Mouse (Mus musculus): ENCODE data around the gene Foxe1. TPM values are rescaled to one million over a fixed set of nuclear protein-coding genes. Genes with fewer than 3 reads are reported as not detected.
A peak's percentile ranks its signal among the peaks of the same experiment; 100 is the strongest.

Foxe1 gene
- polyA plus RNA-seq, 1 experiment from 2014 or later = not detected

DNA sequence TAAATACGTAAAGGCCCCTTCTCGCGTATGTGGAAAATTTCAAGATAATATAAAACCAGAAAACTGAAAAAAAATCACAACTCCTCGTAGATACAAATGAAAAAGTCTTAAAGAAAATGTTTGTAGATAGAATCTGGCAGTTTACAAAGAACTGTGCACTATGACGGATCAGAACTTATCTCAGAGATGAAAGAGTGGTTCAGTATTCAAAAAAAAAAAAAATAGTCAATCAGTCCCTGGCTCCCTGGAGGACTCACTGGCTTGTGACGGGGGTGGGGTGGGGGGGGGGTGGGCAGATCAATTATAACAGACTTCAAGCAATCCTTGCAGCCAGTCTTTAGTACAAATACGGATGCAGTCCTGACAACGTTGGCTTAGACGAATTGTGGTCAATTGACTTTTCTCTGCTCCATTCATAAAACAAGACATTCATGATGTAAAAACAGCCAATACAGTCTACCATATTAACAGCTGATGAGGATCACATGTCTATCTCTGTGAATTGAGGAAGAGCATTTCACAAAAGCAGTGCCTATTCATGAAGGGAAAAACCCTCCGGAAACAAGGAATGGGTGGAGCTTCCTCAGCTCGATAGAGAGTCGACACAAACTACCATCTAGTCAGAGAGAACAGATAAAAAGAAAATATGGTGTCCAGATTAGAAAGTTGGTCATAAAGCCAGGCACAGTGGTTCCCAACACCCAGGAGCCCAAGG, 16.3 kb downstream of the Foxe1 start:
- no peaks in the 10 kb centered on the region for H3K36me3 ChIP-seq (ENCODE audit: control insufficient read depth, insufficient read depth, low read length)
- no peak for ATAC-seq
- H3K9ac ChIP-seq (ENCODE audit: low read depth, low read length) = no peak overlapping the region
- no peaks in the 10 kb centered on the region for H3K4me1 ChIP-seq (ENCODE audit: control insufficient read depth, insufficient read depth, low read depth, low read length)
- no peak overlapping the region for H3K4me3 ChIP-seq (ENCODE audit: low read length)
- 78% methylated on average over 12 of the region's 12 CpGs for WGBS
- H3K27me3 ChIP-seq (replicated peaks; ENCODE audit: control insufficient read depth, insufficient read depth, low read length) = no peaks in the 10 kb centered on the region; the same call in 1 of the 2 replicates
- no peak overlapping the region for H3K4me2 ChIP-seq (ENCODE audit: low read length)
- H3K27ac ChIP-seq (ENCODE audit: low read depth, low read length) = no peak overlapping the region
- H3K9me3 ChIP-seq (ENCODE audit: control insufficient read depth, low read length) = no peaks in the 10 kb centered on the region

DNA sequence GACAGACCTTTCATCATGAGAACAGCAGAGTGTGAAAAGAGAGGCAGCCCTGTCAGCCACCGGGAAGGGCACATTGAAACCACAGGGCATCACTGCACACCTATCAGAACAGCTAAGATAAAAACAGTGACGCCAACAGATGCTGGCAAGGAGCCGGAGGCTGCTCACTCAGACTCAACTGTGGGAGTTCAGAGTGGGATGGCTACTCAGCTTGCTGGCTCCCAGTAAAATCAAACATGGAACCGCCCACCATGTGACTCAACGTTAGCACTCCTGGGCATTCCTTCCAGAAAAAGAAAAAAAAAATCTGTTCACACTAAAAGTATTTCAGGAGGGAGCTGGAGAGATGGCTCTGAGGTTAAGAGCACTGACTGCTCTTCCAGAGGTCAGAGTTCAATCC, 17.8 kb downstream of the Foxe1 start:
- no peak overlapping the region for H3K4me2 ChIP-seq (ENCODE audit: low read length)
- H3K27me3 ChIP-seq (replicated peaks; ENCODE audit: control insufficient read depth, insufficient read depth, low read length) = no peaks in the 10 kb centered on the region; the same call in 1 of the 2 replicates
- H3K9ac ChIP-seq (ENCODE audit: low read depth, low read length) = no peak overlapping the region
- H3K27ac ChIP-seq (ENCODE audit: low read depth, low read length) = no peak overlapping the region
- H3K4me3 ChIP-seq (ENCODE audit: low read length) = no peak overlapping the region
- no peaks in the 10 kb centered on the region for H3K36me3 ChIP-seq (ENCODE audit: control insufficient read depth, insufficient read depth, low read length)
- no peak for ATAC-seq
- no peaks in the 10 kb centered on the region for H3K9me3 ChIP-seq (ENCODE audit: control insufficient read depth, low read length)
- H3K4me1 ChIP-seq (ENCODE audit: control insufficient read depth, insufficient read depth, low read depth, low read length) = no peaks in the 10 kb centered on the region
- 79% methylated on average over 5 of the region's 5 CpGs for WGBS

DNA sequence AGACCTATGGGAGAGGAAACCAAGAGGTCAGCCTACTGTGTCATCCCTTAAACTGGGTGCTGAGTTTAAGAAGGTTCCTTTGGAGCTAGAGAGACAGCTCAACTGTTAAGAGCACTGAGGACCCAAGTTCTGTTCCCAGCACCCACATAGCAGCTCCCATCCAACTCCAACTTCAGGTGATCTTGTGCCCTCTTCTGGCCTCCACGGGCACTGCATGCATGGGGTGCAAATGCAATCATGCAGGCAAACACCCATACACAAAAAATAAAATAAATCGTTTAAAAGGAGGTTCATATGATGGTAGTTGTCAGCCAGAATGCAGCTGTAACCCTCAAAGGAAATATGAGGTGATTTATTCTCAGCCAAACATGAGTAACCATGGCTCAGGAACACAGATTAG, 21.0 kb downstream of the Foxe1 start:
- Histone ChIP-seq H3K9me3 (ENCODE audit: control insufficient read depth, low read length) (no peaks in the 10 kb centered on the region), H3K4me2 (ENCODE audit: low read length) (no peak overlapping the region), H3K27me3 (replicated peaks; ENCODE audit: control insufficient read depth, insufficient read depth, low read length) (peaks cover 4% of the 10 kb centered on the region; the same call in 1 of the 2 replicates), H3K36me3 (ENCODE audit: control insufficient read depth, insufficient read depth, low read length) (no peaks in the 10 kb centered on the region), H3K4me1 (ENCODE audit: control insufficient read depth, insufficient read depth, low read depth, low read length) (no peaks in the 10 kb centered on the region), H3K9ac (ENCODE audit: low read depth, low read length) (no peak overlapping the region), H3K4me3 (ENCODE audit: low read length) (no peak overlapping the region), H3K27ac (ENCODE audit: low read depth, low read length) (no peak overlapping the region)
- no peak for ATAC-seq
- 84% methylated on average over 2 of the region's 2 CpGs for WGBS

DNA sequence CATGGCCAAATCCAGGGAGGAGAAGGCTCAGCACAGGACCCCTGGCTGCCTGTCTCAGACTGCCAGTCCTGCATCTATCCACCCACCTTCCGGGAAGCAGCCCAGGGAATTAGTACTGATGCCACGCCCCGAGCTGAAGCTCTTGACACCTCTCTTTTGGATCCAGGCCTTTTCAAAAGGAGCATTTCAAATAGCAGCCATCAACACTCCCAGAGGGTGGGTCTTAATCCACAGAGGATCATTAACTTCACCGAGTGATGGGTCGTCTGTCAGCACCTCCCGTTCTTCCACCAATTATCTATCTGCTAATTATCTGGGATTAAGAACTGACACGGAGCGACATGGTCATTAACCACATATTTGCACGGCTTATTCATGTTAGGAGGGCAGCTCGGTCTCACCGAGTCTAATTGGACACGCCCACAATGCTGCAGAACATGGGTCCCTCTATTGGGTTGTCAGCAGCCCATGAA, 24.1 kb downstream of the Foxe1 start:
- Histone ChIP-seq H3K27ac (ENCODE audit: low read depth, low read length) (no peak overlapping the region), H3K27me3 (replicated peaks; ENCODE audit: control insufficient read depth, insufficient read depth, low read length) (peaks cover 4% of the 10 kb centered on the region; the same call in 1 of the 2 replicates), H3K36me3 (ENCODE audit: control insufficient read depth, insufficient read depth, low read length) (no peaks in the 10 kb centered on the region), H3K9me3 (ENCODE audit: control insufficient read depth, low read length) (no peaks in the 10 kb centered on the region), H3K4me1 (ENCODE audit: control insufficient read depth, insufficient read depth, low read depth, low read length) (peaks cover 3% of the 10 kb centered on the region; the same call in 1 of the 2 replicates), H3K4me2 (ENCODE audit: low read length) (no peak overlapping the region), H3K9ac (ENCODE audit: low read depth, low read length) (no peak overlapping the region), H3K4me3 (ENCODE audit: low read length) (no peak overlapping the region)
- WGBS = 15% methylated on average over 12 of the region's 12 CpGs
- no peak for ATAC-seq

GRCm38 (mm10) chr4:46369070-46369469, 25.7 kb downstream of the Foxe1 start:
- peaks cover 4% of the 10 kb centered on the region; the same call in 1 of the 2 replicates for H3K27me3 ChIP-seq (replicated peaks; ENCODE audit: control insufficient read depth, insufficient read depth, low read length)
- H3K4me1 ChIP-seq (ENCODE audit: control insufficient read depth, insufficient read depth, low read depth, low read length) = peaks cover 3% of the 10 kb centered on the region; the same call in 1 of the 2 replicates
- no peak for ATAC-seq
- H3K9ac ChIP-seq (ENCODE audit: low read depth, low read length) = no peak overlapping the region
- WGBS = 62% methylated on average over 4 of the region's 4 CpGs
- no peaks in the 10 kb centered on the region for H3K9me3 ChIP-seq (ENCODE audit: control insufficient read depth, low read length)
- no peaks in the 10 kb centered on the region for H3K36me3 ChIP-seq (ENCODE audit: control insufficient read depth, insufficient read depth, low read length)
- no peak overlapping the region for H3K4me3 ChIP-seq (ENCODE audit: low read length)
- H3K4me2 ChIP-seq (ENCODE audit: low read length) = no peak overlapping the region
- H3K27ac ChIP-seq (ENCODE audit: low read depth, low read length) = no peak overlapping the region

- Histone ChIP-seq H3K4me1 (ENCODE audit: control insufficient read depth, insufficient read depth, low read depth, low read length) (peaks cover 3% of the 10 kb centered on the region; the same call in 1 of the 2 replicates), H3K4me2 (ENCODE audit: low read length) (no peak overlapping the region), H3K36me3 (ENCODE audit: control insufficient read depth, insufficient read depth, low read length) (no peaks in the 10 kb centered on the region), H3K4me3 (ENCODE audit: low read length) (no peak overlapping the region), H3K9me3 (ENCODE audit: control insufficient read depth, low read length) (no peaks in the 10 kb centered on the region), H3K27ac (ENCODE audit: low read depth, low read length) (no peak overlapping the region), H3K27me3 (replicated peaks; ENCODE audit: control insufficient read depth, insufficient read depth, low read length) (peaks cover 4% of the 10 kb centered on the region; the same call in 1 of the 2 replicates), H3K9ac (ENCODE audit: low read depth, low read length) (no peak overlapping the region)
- ATAC-seq = no peak
- WGBS = 65% methylated on average over 6 of the region's 6 CpGs
Observed at GRCm38 (mm10) chr4:46370406-46370805, 27.0 kb downstream of the Foxe1 start.

DNA sequence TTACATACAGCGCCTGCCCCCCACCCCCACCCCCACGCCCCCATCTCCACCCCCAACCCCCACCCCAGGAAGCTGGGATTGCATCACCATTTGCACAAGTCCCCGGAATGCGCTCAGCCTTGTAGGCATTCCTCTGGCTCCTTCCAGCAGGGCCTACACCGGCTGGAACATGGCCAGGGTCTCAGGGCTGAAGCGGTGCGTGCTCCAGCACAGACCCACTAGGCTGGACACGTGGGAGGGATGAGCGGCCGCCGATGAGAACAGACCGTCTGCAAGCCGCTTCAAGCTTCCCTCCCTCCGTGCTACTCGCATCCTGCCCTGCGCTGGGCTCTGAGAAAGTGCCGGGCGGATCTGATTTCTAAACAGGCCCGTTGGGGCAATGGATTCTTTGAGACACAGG, 27.6 kb downstream of the Foxe1 start:
- peak overlapping the region; percentile 49 for H3K4me2 ChIP-seq (ENCODE audit: low read length)
- H3K36me3 ChIP-seq (ENCODE audit: control insufficient read depth, insufficient read depth, low read length) = no peaks in the 10 kb centered on the region
- H3K27me3 ChIP-seq (replicated peaks; ENCODE audit: control insufficient read depth, insufficient read depth, low read length) = peaks cover 4% of the 10 kb centered on the region; the same call in 1 of the 2 replicates
- peak overlapping the region; percentile 19 for H3K4me3 ChIP-seq (ENCODE audit: low read length)
- no peak overlapping the region for H3K27ac ChIP-seq (ENCODE audit: low read depth, low read length)
- H3K9ac ChIP-seq (ENCODE audit: low read depth, low read length) = peak overlapping the region; percentile 51
- no peaks in the 10 kb centered on the region for H3K9me3 ChIP-seq (ENCODE audit: control insufficient read depth, low read length)
- WGBS = 5% methylated on average over 19 of the region's 19 CpGs
- H3K4me1 ChIP-seq (ENCODE audit: control insufficient read depth, insufficient read depth, low read depth, low read length) = peaks cover 3% of the 10 kb centered on the region; the same call in 1 of the 2 replicates
- peak; percentile 89 for ATAC-seq

DNA sequence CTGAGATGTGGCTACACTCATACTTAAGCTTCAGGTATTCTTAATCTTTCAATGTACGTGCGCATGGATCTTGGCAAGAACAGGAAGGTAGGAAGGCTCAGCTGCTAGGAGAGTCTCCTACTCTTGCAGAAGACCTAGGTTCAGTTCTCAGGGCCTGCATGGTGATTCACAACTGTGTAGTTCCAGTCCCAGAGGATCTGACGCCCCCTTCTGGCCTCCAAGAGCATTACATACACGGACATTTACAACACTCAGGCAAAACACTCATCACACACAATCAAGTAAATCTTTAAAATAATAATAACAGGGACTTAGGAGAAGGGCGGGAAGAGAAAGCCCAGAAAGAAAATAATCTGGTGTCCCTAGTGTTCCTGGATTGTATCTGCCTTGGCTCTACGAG, 31.0 kb downstream of the Foxe1 start:
- H3K9ac ChIP-seq (ENCODE audit: low read depth, low read length) = peak overlapping the region; percentile 56; the same call in 1 of the 2 replicates
- ATAC-seq = no peak

GRCm38 (mm10) chr4:46374869-46375368, 31.5 kb downstream of the Foxe1 start:
- Histone ChIP-seq H3K4me3 (ENCODE audit: low read length) (peak overlapping the region; percentile 41), H3K9me3 (ENCODE audit: control insufficient read depth, low read length) (no peaks in the 10 kb centered on the region), H3K4me2 (ENCODE audit: low read length) (peak overlapping the region; percentile 66), H3K27ac (ENCODE audit: low read depth, low read length) (no peak overlapping the region), H3K36me3 (ENCODE audit: control insufficient read depth, insufficient read depth, low read length) (peaks cover 4% of the 10 kb centered on the region), H3K27me3 (replicated peaks; ENCODE audit: control insufficient read depth, insufficient read depth, low read length) (no peaks in the 10 kb centered on the region; the same call in 1 of the 2 replicates), H3K9ac (ENCODE audit: low read depth, low read length) (peak overlapping the region; percentile 56), H3K4me1 (ENCODE audit: control insufficient read depth, insufficient read depth, low read depth, low read length) (peaks cover 3% of the 10 kb centered on the region; the same call in 1 of the 2 replicates)
- ATAC-seq = peak; percentile 68
- WGBS = 22% methylated on average over 22 of the region's 22 CpGs

More for the DNA sequence above, 31.0 kb downstream of the Foxe1 start:
- no peaks in the 10 kb centered on the region; the same call in 1 of the 2 replicates for H3K27me3 ChIP-seq (replicated peaks; ENCODE audit: control insufficient read depth, insufficient read depth, low read length)
- H3K27ac ChIP-seq (ENCODE audit: low read depth, low read length) = no peak overlapping the region
- peaks cover 3% of the 10 kb centered on the region; the same call in 1 of the 2 replicates for H3K4me1 ChIP-seq (ENCODE audit: control insufficient read depth, insufficient read depth, low read depth, low read length)
- peak overlapping the region; percentile 41 for H3K4me3 ChIP-seq (ENCODE audit: low read length)
- WGBS = 62% methylated on average over 6 of the region's 6 CpGs
- H3K4me2 ChIP-seq (ENCODE audit: low read length) = peak overlapping the region; percentile 66
- H3K9me3 ChIP-seq (ENCODE audit: control insufficient read depth, low read length) = no peaks in the 10 kb centered on the region
- peaks cover 2% of the 10 kb centered on the region; the same call in 1 of the 2 replicates for H3K36me3 ChIP-seq (ENCODE audit: control insufficient read depth, insufficient read depth, low read length)
